Mouse (Mus musculus): ENCODE data around the gene Ap1b1. TPM values are rescaled to one million over a fixed set of nuclear protein-coding genes. Genes with fewer than 3 reads are reported as not detected.

Ap1b1 gene
- polyA plus RNA-seq, 1 experiment from 2014 or later: 60.0 TPM

GRCm38 (mm10) chr11:5009354-5010074 is 22.9 kb downstream of the Ap1b1 start:
- 0 out of 2 replicates have a peak, but pooled peaks cover 3% of the 10 kb centered on the region for H3K4me1 ChIP-seq
- peaks cover 19% of the 10 kb centered on the region for H3K36me3 ChIP-seq
- H3K9me3 ChIP-seq (replicated peaks): no peaks in the 10 kb centered on the region
- no peak for ATAC-seq (ENCODE audit: insufficient number of reproducible peaks, low FRiP score, low TSS enrichment, low read depth)
- no peak overlapping the region for H3K9ac ChIP-seq
- no peak overlapping the region for H3K4me2 ChIP-seq (replicated peaks)
- no peak overlapping the region for H3K27ac ChIP-seq (replicated peaks)
- H3K27me3 ChIP-seq: no peaks in the 10 kb centered on the region
- 63% methylated on average over 3 of the region's 3 CpGs for WGBS
- no peak overlapping the region for H3K4me3 ChIP-seq (replicated peaks)

DNA sequence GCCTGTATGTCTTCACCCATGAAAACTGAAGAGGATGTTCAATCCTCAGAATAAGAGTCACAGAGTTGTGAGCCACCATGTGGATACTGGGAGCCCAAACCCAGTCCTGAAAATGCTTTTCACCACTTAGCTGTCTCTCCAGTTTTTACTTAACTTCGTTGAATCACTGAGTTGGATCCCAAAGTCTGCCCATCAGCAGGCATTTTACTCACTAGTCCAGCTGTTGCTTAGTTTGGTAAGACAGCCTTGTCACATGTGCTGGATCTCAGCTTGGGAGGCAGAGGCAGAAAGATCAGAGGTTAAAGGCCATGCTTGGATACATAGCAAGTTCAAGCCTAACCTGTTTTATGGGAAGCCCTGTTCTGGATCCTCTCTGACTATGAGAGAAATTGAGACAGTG is 23.6 kb downstream of the Ap1b1 start:
- no peak overlapping the region for H3K4me2 ChIP-seq (replicated peaks)
- no peak overlapping the region for H3K27ac ChIP-seq (replicated peaks)
- H3K9me3 ChIP-seq (replicated peaks): no peaks in the 10 kb centered on the region
- H3K36me3 ChIP-seq: peaks cover 24% of the 10 kb centered on the region
- H3K9ac ChIP-seq: no peak overlapping the region
- no peaks in the 10 kb centered on the region for H3K27me3 ChIP-seq
- no peak for ATAC-seq (ENCODE audit: insufficient number of reproducible peaks, low FRiP score, low TSS enrichment, low read depth)
- WGBS: 73% methylated on average over 1 of the region's 1 CpGs
- H3K4me1 ChIP-seq: 0 out of 2 replicates have a peak, but pooled peaks cover 3% of the 10 kb centered on the region
- no peak overlapping the region for H3K4me3 ChIP-seq (replicated peaks)

DNA sequence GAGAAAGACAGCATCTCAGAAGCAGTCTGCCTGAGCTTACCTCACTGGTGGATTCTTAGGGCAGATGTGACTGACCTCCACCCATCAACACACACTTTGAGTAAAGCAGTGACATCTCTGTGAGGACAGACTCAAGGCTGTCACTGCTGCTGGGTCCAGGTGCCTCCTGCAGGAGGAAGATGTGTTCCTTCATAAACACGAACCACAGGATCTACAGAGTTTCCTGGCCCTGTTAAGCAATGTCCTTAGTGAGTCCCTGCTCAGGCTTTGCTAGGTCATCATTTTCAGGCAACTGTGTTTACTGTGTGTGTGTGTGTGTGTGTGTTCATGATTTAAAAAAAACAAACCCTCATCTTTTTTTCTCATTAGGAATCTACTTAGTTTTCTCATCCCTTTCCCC is 24.9 kb downstream of the Ap1b1 start:
- Histone ChIP-seq H3K27me3 (no peaks in the 10 kb centered on the region), H3K4me1 (0 out of 2 replicates have a peak, but pooled peaks cover 3% of the 10 kb centered on the region), H3K9me3 (replicated peaks) (no peaks in the 10 kb centered on the region), H3K4me2 (replicated peaks) (no peak overlapping the region), H3K4me3 (replicated peaks) (no peak overlapping the region), H3K9ac (no peak overlapping the region), H3K27ac (replicated peaks) (no peak overlapping the region), H3K36me3 (peaks cover 30% of the 10 kb centered on the region)
- 63% methylated on average over 1 of the region's 1 CpGs for WGBS
- no peak for ATAC-seq (ENCODE audit: insufficient number of reproducible peaks, low FRiP score, low TSS enrichment, low read depth)

- H3K27me3 ChIP-seq: no peaks in the 10 kb centered on the region
- H3K4me3 ChIP-seq (replicated peaks): no peak overlapping the region
- H3K27ac ChIP-seq (replicated peaks): no peak overlapping the region
- no peak overlapping the region for H3K9ac ChIP-seq
- no peak for ATAC-seq (ENCODE audit: insufficient number of reproducible peaks, low FRiP score, low TSS enrichment, low read depth)
- H3K9me3 ChIP-seq (replicated peaks): no peaks in the 10 kb centered on the region
- peaks cover 36% of the 10 kb centered on the region for H3K36me3 ChIP-seq
- 66% methylated on average over 5 of the region's 5 CpGs for WGBS
- H3K4me2 ChIP-seq (replicated peaks): no peak overlapping the region
- 0 out of 2 replicates have a peak, but pooled peaks cover 1% of the 10 kb centered on the region for H3K4me1 ChIP-seq
Measured at GRCm38 (mm10) chr11:5012213-5012715, 25.6 kb downstream of the Ap1b1 start.

DNA sequence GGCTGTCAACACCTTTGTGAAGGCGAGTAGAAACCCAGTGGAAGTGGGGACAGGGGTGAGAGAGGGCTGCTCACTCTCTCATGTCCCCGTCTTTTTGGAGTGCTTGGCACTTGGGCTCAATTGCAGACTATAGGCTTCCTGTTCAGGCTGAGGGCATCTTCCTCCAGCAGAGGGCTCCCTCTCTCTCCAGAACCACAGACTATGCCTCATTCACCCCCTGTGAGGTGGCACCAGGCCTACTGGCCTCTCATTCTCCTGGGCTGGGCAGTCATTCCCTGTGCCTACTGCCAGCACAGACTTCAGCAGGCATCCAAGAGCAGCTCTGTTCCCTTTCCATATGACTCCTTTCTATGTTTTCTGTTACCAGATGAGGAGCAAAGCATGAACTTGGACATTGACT is 29.1 kb downstream of the Ap1b1 start:
- Histone ChIP-seq H3K4me1 (no peaks in the 10 kb centered on the region), H3K4me3 (replicated peaks) (no peak overlapping the region), H3K36me3 (peaks cover 57% of the 10 kb centered on the region), H3K9ac (no peak overlapping the region), H3K27me3 (no peaks in the 10 kb centered on the region), H3K9me3 (replicated peaks) (no peaks in the 10 kb centered on the region), H3K27ac (replicated peaks) (no peak overlapping the region), H3K4me2 (replicated peaks) (no peak overlapping the region)
- 0 out of 2 replicates have a peak, but pooled peaks have one; percentile 45 for ATAC-seq (ENCODE audit: insufficient number of reproducible peaks, low FRiP score, low TSS enrichment, low read depth)
- WGBS: 52% methylated on average over 2 of the region's 2 CpGs

DNA sequence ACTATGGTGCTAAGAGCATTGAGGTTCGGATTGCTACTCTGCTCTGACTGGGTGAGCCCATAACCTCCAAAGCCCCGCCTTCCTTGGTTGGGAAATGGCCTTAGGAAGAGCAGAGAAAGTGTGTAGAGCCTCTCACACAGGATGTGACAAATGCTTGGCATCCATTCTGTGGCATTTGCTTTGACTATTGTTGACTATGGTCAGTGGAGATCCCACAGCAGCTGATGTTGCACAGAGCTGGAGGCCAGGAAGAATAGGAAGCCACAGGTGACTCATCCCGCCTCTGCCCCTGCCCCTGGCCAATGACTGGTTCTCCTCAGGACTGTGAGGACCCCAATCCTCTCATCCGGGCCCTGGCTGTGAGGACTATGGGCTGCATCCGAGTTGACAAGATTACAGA is 29.7 kb downstream of the Ap1b1 start:
- H3K9ac ChIP-seq: no peak overlapping the region
- 88% methylated on average over 5 of the region's 5 CpGs for WGBS
- no peak overlapping the region for H3K4me3 ChIP-seq (replicated peaks)
- H3K9me3 ChIP-seq (replicated peaks): no peaks in the 10 kb centered on the region
- peaks cover 58% of the 10 kb centered on the region for H3K36me3 ChIP-seq
- ATAC-seq (ENCODE audit: insufficient number of reproducible peaks, low FRiP score, low TSS enrichment, low read depth): no peak
- no peaks in the 10 kb centered on the region for H3K27me3 ChIP-seq
- no peak overlapping the region for H3K4me2 ChIP-seq (replicated peaks)
- no peak overlapping the region for H3K27ac ChIP-seq (replicated peaks)
- no peaks in the 10 kb centered on the region for H3K4me1 ChIP-seq

DNA sequence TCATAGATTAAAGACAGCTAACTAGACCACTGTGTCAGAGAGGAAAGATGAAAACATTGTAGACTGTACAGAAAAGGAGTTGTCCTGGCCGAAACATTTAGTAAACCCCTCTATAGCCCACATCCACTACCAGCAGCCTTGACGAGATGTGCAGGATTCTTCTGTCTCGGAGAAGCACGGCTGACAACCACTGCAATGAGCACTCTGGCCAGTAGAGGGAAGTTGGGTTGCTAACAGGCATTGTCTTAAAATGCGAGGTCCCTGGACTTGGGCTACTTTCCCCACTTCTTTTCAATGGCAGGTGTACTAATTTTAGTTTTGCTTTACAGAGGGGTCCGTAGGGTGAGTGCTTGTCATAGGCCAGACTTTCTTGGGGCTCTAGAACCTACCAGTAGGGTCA is 30.9 kb downstream of the Ap1b1 start:
- Histone ChIP-seq H3K27me3 (no peaks in the 10 kb centered on the region), H3K4me2 (replicated peaks) (no peak overlapping the region), H3K9me3 (replicated peaks) (no peaks in the 10 kb centered on the region), H3K4me3 (replicated peaks) (no peak overlapping the region), H3K4me1 (no peaks in the 10 kb centered on the region), H3K27ac (replicated peaks) (no peak overlapping the region), H3K36me3 (peaks cover 66% of the 10 kb centered on the region), H3K9ac (no peak overlapping the region)
- WGBS: 53% methylated on average over 6 of the region's 6 CpGs
- ATAC-seq (ENCODE audit: insufficient number of reproducible peaks, low FRiP score, low TSS enrichment, low read depth): no peak

- Histone ChIP-seq H3K4me3 (replicated peaks) (no peak overlapping the region), H3K36me3 (peaks cover 73% of the 10 kb centered on the region), H3K9me3 (replicated peaks) (no peaks in the 10 kb centered on the region), H3K9ac (no peak overlapping the region), H3K27ac (replicated peaks) (no peak overlapping the region), H3K4me1 (no peaks in the 10 kb centered on the region), H3K27me3 (no peaks in the 10 kb centered on the region), H3K4me2 (replicated peaks) (no peak overlapping the region)
- WGBS: 91% methylated on average over 1 of the region's 1 CpGs
- ATAC-seq (ENCODE audit: insufficient number of reproducible peaks, low FRiP score, low TSS enrichment, low read depth): no peak
Measured at GRCm38 (mm10) chr11:5025108-5025507, 38.5 kb downstream of the Ap1b1 start.

DNA sequence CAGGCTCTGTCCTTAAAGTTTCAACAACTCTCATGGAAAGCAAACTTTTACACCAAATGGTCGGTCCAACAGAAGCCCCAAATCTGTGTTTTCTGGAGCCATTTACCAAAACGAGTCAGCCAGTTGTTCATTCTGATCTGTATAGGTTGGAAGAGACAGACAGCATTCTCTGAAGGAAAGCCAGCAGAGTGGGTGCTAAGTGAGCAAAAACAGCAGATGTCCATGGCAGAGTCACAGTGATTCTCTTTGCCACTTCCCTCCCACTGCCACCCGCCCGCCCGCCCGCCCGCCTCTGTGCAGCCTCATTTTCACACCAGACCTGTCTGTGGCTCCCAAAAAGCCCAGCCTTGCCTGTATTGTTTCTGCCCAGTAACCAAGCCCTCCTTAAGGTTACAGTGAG is 41.6 kb downstream of the Ap1b1 start:
- no peak for ATAC-seq (ENCODE audit: insufficient number of reproducible peaks, low FRiP score, low TSS enrichment, low read depth)
- H3K27me3 ChIP-seq: no peaks in the 10 kb centered on the region
- WGBS: 90% methylated on average over 7 of the region's 7 CpGs
- H3K4me3 ChIP-seq (replicated peaks): no peak overlapping the region
- H3K4me2 ChIP-seq (replicated peaks): no peak overlapping the region
- H3K9ac ChIP-seq: no peak overlapping the region
- no peaks in the 10 kb centered on the region for H3K4me1 ChIP-seq
- peaks cover 82% of the 10 kb centered on the region for H3K36me3 ChIP-seq
- no peaks in the 10 kb centered on the region for H3K9me3 ChIP-seq (replicated peaks)
- H3K27ac ChIP-seq (replicated peaks): no peak overlapping the region

DNA sequence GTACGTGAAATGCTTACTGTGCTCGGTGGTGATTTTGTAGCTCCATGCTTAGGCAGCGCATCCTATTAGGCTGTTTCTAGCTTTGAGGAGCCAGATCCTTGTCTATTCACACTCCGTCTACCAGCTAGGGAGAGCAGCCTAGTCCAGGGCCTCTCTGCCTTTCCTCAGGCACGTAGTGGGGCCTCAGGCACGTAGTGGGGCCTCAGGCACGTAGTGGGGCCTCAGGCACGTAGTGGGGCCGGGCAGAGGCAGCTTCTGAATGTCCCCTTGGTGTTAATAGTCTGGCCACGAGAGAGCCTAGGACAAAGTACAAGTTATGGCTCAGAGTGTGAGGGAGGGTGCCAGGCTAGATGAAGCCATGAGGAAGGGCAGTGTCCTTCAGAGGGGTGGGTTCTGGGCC is 46.1 kb downstream of the Ap1b1 start:
- WGBS: 92% methylated on average over 10 of the region's 10 CpGs
- no peak for ATAC-seq (ENCODE audit: insufficient number of reproducible peaks, low FRiP score, low TSS enrichment, low read depth)
- no peak overlapping the region for H3K4me2 ChIP-seq (replicated peaks)
- H3K9ac ChIP-seq: no peak overlapping the region
- no peaks in the 10 kb centered on the region for H3K4me1 ChIP-seq
- H3K27ac ChIP-seq (replicated peaks): no peak overlapping the region
- no peak overlapping the region for H3K4me3 ChIP-seq (replicated peaks)
- peaks cover 84% of the 10 kb centered on the region for H3K36me3 ChIP-seq
- no peaks in the 10 kb centered on the region for H3K27me3 ChIP-seq
- H3K9me3 ChIP-seq (replicated peaks): no peaks in the 10 kb centered on the region

DNA sequence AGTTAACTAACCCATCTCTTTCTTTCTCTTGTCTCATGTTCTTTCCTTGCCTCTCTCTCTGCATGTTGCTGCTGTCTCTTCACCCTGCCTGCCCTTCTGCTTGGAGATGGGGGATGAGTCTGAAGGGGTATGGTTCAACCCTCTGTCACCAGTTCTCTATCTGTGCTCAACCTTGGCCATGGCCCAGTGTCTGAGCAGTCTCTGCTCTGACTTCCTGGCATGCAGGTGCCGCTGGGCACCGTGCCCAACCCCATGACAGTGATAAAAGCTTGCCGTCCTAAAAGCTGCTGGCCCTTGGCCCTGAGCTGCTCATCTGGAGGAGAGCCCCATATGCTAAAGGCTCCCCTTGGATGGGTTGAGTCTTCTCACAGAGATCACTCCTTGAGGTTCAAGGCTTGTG is 46.5 kb downstream of the Ap1b1 start:
- 84% methylated on average over 3 of the region's 3 CpGs for WGBS
- H3K4me3 ChIP-seq (replicated peaks): no peak overlapping the region
- H3K4me1 ChIP-seq: no peaks in the 10 kb centered on the region
- H3K27ac ChIP-seq (replicated peaks): no peak overlapping the region
- H3K9me3 ChIP-seq (replicated peaks): no peaks in the 10 kb centered on the region
- H3K4me2 ChIP-seq (replicated peaks): no peak overlapping the region
- ATAC-seq (ENCODE audit: insufficient number of reproducible peaks, low FRiP score, low TSS enrichment, low read depth): no peak
- H3K27me3 ChIP-seq: no peaks in the 10 kb centered on the region
- H3K36me3 ChIP-seq: peaks cover 84% of the 10 kb centered on the region
- no peak overlapping the region for H3K9ac ChIP-seq

DNA sequence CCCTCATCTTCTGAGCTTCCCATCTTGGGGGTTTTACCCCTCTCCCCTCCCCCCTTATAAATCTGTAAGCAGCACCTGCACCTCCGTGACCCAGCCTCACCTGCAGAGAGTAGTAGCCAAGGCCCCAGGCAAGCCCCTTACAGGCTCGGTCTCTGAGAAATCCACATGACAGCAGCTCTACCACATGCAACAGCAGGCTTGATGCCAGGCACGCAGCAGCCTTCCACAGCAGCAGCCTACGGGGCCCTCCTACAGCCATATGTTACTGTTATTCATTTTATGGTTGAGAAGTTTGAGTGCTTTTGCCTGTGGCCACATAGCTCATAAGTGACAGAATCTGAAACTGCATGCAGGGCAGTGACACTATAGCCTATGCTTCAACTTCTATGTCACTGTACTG is 48.8 kb downstream of the Ap1b1 start:
- Histone ChIP-seq H3K4me1 (no peaks in the 10 kb centered on the region), H3K9me3 (replicated peaks) (no peaks in the 10 kb centered on the region), H3K4me2 (replicated peaks) (no peak overlapping the region), H3K27me3 (no peaks in the 10 kb centered on the region), H3K27ac (replicated peaks) (no peak overlapping the region), H3K36me3 (peaks cover 93% of the 10 kb centered on the region), H3K9ac (no peak overlapping the region), H3K4me3 (replicated peaks) (no peak overlapping the region)
- 66% methylated on average over 4 of the region's 4 CpGs for WGBS
- ATAC-seq (ENCODE audit: insufficient number of reproducible peaks, low FRiP score, low TSS enrichment, low read depth): no peak
